Mouse (Mus musculus) layer of hippocampus, postnatal 14 days (tissue): ENCODE results near the gene Tut7. TPM values are rescaled to one million over a fixed set of nuclear protein-coding genes. Genes with fewer than 3 reads are reported as not detected.

Experiments used
- total RNA-seq, 2 experiments: library from RNA; stranded (reverse); gene quantifications; 2 replicates each; pipeline ENCODE4 v1.2.3; 2021

Gene Tut7
- total RNA-seq, 2 experiments from 2014 or later = 65.5 to 67.9 TPM

Other genes starting within 250 kb of the Tut7 start
- gene Agtpbp1, start 237.9 kb downstream of the Tut7 start, total RNA-seq = 100 to 1,000 TPM; 347 to 349 TPM
- gene Naa35, start 237.9 kb downstream of the Tut7 start, total RNA-seq = 10 to 100 TPM; 85.8 to 92.9 TPM
- gene Golm1, start 147.3 kb downstream of the Tut7 start, total RNA-seq = 10 to 100 TPM; 57.0 to 59.4 TPM
- not detected for gene 4921517D22Rik, start 129.0 kb downstream of the Tut7 start, total RNA-seq
- under 1 TPM; 0.12 to 0.26 TPM for gene Spata31d1a, start 112.8 kb downstream of the Tut7 start, total RNA-seq
- gene Spata31d1b, start 110.9 kb downstream of the Tut7 start, total RNA-seq = under 1 TPM in 1 of 2 experiments, not detected in 1; 0.18 TPM
- gene Spata31d1d, start 91.4 kb downstream of the Tut7 start, total RNA-seq = not detected
- 1 to 10 TPM in 1 of 2 experiments, under 1 TPM in 1; 0.88 to 1.0 TPM for gene 1700014D04Rik, start 76.4 kb downstream of the Tut7 start, total RNA-seq
- gene Isca1, start 53.3 kb downstream of the Tut7 start, total RNA-seq = 100 to 1,000 TPM; 123 to 129 TPM
- not detected for gene Gm49354, start 40.9 kb downstream of the Tut7 start, total RNA-seq